Mouse (Mus musculus): ENCODE data around the gene 6030408B16Rik.

6030408B16Rik gene

DNA sequence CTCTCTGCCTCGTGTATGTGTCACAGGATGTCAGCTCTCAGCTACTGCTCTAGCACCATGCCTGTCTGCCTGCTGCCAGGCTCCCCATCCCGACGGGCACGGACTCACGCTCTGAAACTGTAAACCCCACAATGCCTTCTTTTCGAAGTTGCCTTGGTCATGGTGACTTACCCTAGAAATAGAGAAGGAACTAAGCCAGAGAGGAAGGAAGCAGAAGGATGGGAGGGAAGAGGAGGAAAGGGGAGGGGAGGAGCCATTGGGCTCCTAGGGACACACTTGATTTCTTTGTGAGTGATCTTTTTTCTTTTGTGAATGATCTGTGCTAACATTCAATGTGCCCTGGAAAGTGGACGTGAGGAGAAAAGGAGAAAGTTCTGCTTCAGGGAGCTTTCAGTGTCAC is 5.0 kb downstream of the 6030408B16Rik start:
- DNase-seq (ENCODE audit: low spot score in 2 of 2): no peak

GRCm38 (mm10) chr15:101298550-101298949 is 5.5 kb downstream of the 6030408B16Rik start:
- no peak for DNase-seq (ENCODE audit: low spot score in 2 of 2)

DNA sequence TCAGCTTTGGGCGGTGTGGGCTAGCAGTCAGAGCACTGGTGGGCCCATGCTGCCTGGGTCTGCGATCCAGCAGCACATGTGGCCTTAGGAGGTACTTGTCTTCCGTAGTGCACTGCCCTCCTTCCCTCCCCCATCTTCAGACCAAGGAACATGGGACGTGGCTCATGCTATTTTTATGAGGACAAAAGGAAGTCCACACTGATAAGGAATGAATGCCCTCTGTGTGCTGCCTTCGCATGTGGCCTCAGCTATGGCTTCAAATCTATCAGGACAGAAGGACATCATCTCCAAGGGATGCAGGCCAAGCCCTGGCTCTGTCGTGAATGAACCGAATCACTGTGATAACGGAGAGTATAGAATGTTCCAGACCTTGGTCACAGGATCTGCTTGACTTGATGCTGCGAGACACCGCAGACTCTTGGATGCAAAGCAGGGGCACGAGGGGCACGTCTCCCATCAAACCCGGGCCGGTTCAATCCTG is 6.5 kb downstream of the 6030408B16Rik start:
- no peak for DNase-seq (ENCODE audit: low spot score in 2 of 2)

- DNase-seq (ENCODE audit: low spot score in 2 of 2): no peak
Measured at GRCm38 (mm10) chr15:101300128-101300527, 7.1 kb downstream of the 6030408B16Rik start.

DNA sequence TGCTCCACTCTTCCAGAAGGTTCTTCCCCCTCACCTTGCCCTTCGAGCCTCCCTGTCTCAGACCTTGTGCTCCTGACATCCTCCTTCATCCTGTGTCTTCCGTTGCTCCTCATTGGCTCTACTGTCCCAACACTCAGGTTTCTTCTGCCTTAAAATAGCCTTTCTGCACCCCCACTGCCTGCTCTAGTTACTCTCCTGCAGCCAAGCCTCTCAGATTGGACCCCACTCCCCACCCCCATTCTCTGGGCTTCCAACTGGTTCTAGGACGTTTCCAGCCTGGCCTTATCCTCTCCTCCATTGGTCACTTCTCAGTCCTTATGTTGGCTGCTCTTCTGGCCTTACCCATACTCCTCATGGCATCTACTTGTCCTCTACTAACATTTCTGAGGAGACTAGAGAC is 9.2 kb downstream of the 6030408B16Rik start:
- DNase-seq (ENCODE audit: low spot score in 2 of 2): no peak

DNA sequence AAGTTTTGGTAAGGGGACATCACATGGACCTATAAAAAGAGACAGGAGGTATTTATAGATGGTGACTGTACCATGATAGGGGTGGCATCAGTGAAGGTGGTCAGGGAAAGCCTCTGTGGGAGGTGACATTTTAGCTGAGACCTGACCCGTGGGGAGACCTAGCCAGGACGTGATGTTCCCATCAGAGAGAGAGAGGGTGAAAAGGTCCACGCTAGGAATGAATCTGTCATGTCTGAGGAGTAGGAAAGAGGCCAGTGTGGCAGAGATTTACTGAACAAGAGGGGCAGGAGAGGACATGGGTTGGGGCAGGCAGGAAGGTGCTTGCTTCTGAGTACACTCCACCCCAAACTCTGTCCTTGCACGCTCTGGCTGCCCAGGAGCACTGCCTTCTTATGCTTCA is 10.8 kb downstream of the 6030408B16Rik start:
- DNase-seq (ENCODE audit: low spot score in 2 of 2): no peak

- no peak for DNase-seq (ENCODE audit: low spot score in 2 of 2)
Measured at GRCm38 (mm10) chr15:101306459-101306858, 13.4 kb downstream of the 6030408B16Rik start.

- no peak for DNase-seq (ENCODE audit: low spot score in 2 of 2)
Measured at GRCm38 (mm10) chr15:101308440-101309348, 15.7 kb downstream of the 6030408B16Rik start.

GRCm38 (mm10) chr15:101309493-101309892 is 16.5 kb downstream of the 6030408B16Rik start:
- DNase-seq (ENCODE audit: low spot score in 2 of 2): no peak

DNA sequence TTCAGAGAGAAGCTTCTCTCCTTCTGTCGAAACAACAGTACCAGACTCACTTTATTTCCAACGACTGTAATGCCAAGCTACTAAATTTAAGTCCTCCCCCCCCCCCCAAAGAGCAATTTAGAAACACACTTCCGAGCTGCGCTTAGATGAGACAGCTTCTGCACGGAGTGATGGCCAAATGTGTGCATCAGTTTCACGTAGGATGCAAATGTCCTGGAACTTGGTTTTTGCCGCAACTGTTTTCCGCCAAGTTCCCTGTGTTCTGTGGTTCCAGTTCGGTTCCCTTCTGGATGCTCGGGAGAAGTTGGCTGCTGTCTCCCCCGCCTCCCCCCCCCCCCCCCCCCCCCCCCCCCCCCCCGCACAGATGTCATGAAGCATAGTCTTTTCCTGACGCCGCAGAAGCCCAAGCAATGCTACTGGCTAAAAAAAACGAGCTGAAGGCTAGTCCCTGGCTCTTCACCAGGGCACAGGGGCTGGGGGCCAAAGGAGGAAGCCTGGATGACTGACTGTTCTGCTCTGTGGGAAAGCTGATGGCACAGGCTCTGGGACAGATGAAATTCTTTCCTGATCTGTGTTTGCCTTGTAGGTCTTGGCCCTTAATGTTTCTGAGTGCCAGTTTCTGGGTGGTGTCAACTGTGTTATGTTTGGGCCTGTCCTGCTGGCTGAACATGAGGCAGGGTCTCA is 18.2 kb downstream of the 6030408B16Rik start:
- DNase-seq (ENCODE audit: low spot score in 2 of 2): no peak

- DNase-seq (ENCODE audit: low spot score in 2 of 2): no peak
Measured at GRCm38 (mm10) chr15:101312006-101312405, 19.0 kb downstream of the 6030408B16Rik start.

DNA sequence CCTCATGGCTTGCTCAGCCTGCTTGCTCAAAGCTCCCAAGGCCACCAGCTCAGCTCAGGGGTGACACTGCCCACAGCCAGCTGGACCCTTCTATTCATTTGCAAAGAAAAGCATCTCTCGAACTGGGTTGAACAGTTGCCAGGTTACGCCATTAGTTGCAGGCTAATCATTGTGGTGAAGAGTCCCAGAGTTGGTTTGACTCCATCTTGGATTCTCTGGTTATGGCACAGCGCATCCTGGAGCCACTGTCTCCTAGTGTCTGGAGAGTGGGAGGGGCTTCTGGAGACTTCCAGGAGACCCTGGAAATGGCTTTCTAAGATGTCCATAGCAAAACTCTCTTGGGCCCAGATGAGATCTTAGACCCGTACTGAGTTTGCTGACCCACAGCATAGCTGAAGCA is 22.4 kb downstream of the 6030408B16Rik start:
- no peak for DNase-seq (ENCODE audit: low spot score in 2 of 2)

DNA sequence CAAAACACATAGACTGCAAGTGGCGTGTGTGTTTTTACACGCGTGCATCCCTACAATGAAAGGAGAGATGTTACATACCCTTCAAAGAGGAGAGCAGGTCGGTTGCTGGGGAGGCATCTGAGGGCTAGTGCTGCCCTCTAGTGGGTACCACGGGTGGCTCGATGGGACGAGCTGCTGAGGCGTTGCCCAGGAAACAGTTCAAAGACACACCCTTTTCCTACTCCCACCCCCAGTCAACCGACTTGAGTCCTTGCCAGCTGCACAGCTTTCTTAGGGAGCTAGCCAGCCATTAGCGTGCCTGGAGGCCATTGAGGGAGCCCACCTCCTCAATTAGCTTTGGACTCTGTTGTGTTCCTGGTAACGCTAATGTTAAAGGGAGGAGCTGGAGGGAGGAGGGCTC is 22.8 kb downstream of the 6030408B16Rik start:
- DNase-seq (ENCODE audit: low spot score in 2 of 2): peak; percentile 78 to 90

DNA sequence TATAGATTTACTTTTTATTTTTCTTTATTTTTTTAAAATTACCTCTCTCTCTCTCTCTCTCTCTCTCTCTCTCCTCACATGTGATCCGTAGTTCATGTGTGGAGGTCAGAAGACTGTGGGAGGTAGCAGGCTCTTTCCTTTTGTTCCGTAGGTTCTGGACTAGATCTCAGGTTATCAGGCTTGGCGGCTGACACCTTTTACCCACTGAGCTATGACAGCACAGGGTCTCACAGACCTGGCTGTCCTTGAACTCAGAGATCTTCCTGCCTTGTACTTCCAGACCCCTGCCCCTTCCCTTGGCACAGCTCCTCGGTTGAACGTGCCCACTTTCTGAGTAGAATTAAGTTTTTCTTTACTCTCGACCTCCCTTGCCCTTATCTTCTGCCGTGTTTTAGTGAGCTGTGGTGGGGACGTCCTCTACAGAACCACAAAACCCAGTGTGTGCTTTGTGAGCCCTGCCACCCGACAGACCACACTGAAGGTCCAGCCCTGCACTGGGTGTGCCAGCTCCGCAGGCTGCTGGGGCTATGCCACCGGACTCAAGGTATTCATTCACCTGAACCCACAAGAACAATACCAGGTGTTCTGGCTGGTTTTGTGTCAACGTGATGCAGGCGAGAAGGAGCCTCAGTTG is 23.4 kb downstream of the 6030408B16Rik start:
- no peak for DNase-seq (ENCODE audit: low spot score in 2 of 2)

DNA sequence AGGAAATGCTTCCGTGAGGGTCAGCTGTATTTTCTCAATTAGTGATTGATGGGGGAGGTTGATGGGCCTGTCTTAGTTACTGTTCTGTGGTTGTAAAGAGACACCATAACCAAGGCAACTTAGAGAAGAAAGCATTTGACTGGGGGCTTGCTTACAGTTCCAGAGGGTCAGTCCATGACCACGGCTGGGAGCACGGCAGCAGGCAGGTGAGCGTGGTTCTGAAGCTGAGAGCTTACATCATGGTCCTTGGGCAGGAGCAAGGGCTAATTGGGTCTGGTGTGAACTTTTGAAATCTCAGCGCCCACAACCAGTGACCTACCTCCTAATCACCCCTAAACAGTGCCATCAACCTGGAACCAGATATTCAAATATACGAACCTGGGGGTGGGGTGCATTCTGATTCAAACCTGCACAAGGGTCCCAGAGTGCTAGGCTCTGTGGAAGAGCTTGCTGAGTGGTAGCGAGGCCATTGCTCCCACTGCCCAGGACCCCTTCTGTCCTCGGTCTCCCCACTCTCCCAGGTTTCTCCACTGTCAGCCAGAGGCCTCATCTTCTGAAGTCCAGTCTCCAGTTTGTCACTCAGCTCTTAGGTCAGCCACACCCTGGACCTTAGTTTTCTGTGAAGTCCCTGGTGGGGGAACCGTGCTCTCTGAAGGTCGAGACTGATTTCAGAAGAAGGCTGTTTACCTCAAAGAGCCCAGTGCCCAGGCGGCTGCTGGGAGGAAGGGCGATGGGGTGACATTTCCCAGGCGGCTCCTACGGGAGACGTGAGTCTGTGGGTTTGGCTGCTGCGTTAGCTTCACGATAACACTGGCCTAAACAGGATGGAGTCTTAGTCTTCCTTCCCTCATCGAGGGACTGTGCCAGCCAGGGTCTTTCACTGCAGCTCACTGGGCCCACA is 24.2 kb downstream of the 6030408B16Rik start:
- no peak for DNase-seq (ENCODE audit: low spot score in 2 of 2)

GRCm38 (mm10) chr15:101317814-101318500 is 24.9 kb downstream of the 6030408B16Rik start:
- no peak for DNase-seq (ENCODE audit: low spot score in 2 of 2)

DNA sequence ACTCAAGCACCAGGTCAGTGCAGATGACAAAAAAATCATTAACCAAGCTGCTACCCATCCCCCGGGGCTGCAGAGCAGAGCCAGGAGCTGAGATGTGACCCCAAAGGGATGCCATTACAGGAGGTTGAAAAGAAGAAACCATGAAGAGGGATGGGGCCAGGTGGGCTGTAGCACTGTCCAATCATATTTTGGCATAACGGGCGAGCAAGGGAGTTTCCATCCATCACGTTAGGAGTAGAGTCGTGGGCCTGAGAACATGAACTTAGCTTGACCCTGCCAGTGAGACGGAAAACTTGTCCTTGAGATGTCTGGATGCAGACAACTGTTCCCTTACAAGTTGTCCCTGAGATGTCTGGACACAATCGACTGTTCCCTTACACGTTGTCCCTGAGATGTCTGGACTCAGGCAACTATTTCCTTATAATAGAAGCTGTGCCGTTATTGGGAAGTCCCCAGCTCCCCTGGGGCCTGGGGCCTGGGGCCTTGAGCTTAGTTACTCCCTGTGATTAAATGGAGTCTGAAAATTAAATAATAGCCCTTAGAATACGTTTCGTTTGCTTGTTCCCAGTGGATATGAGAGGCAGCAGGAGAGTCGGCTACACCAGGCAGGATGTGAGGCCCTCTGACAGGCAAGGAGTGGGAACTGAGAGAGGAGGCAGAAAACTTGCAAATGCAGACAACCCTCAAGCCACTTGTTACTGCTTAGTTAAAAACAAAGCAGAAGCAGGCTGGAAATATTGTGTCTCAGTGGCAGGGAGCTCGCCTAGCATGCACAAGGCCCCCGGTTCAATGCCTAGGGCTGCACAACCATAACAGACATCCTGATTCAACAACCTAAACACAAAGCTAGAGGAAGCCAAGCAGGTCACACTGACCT is 26.1 kb downstream of the 6030408B16Rik start:
- no peak for DNase-seq (ENCODE audit: low spot score in 2 of 2)

DNA sequence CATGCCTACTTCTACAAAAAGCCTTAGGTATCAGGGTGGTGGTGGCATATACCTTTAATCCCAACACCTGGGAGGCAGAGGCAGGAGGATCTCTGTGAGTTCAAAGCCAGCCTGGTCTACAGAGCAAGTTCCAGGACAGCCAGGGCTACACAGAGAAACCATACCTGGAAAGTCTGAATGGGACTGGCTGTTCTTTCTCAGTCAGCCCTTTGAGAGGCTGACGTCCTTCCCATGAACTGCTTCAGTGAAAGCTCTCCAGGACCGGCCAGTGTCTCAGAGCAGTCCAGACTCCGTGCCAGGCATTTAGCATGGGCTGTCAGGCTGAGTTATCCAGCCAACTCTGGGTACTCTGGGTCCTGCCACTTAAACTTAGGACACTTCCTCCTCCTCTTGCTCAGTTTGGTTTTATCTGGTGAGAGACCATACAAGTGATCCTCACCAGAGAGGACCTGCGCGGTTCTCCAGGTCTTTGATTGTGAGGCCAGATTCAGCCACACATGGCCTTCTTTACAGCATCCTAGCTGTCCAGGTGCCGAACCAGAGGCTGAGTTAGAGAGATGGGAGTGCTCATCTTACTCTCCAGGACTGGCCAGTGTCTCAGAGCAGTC is 27.1 kb downstream of the 6030408B16Rik start:
- no peak for DNase-seq (ENCODE audit: low spot score in 2 of 2)

- no peak for DNase-seq (ENCODE audit: low spot score in 2 of 2)
Measured at GRCm38 (mm10) chr15:101320618-101321041, 27.6 kb downstream of the 6030408B16Rik start.
